Mouse (Mus musculus) olfactory bulb, adult 2 months (tissue): ENCODE results near the gene Rundc3a.

ENCODE experiments used
- CTCF ChIP-seq: fragments of 200-500 bp; IDR thresholded peaks from 2 replicates; pipeline ENCODE4 v1.5.1; 2012; ENCODE audit warnings: low read depth, mild to moderate bottlenecking, low read length, moderate library complexity; ENCODE audit not compliant: insufficient read depth
- POLR2A ChIP-seq: fragments of 200-500 bp; IDR thresholded peaks from 2 replicates; pipeline ENCODE4 v1.6.1; 2012; ENCODE audit warnings: mild to moderate bottlenecking, low read depth, low read length, moderate library complexity; ENCODE audit not compliant: insufficient read depth

DNA sequence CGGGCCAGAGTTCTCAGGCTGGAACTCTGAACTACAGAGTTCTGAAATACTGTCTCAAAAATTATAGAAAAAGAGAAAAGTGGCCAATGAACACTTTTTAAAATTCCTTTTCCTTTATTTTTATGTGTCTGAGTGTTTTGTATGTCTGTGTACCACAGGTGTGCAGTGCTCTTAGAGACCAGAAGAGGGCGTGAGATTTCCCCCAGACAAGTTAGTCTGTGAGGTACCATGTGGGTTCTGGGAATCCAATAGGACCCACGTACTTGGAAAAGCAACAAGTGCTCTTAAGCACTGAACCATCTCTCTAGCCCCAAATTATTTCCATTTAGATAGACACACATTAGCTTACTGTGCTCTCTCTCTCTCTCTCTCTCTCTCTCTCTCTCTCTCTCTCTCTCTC is 48.2 kb downstream of the Rundc3a start:
- TF ChIP-seq POLR2A (no peak), CTCF (no peak)
